Mouse (Mus musculus): Measurements from ENCODE around the gene Klk1b16.
"Not testable (repeated sequence)": the region's sequence is repeated elsewhere in the genome, so short reads cannot be mapped to it uniquely, and the experiment has no call there.

Gene Klk1b16

GRCm38 (mm10) chr7:44136467-44136866 is at the start of gene Klk1b16:
TSS of gene Klk1b16 (plus strand) at chr7:44136767.
- in situ Hi-C loops (cut with MboI, MseI), result no loop called here

- in situ Hi-C loops (cut with MboI, MseI), result no loop called here
Observed at GRCm38 (mm10) chr7:44096111-44096510, 40.5 kb upstream of the Klk1b16 start.

GRCm38 (mm10) chr7:44102028-44102427 is 34.5 kb upstream of the Klk1b16 start, which contains the start of gene Klk1b21:
TSS of gene Klk1b21 (plus strand) at chr7:44102328.
- in situ Hi-C loops (cut with MboI, MseI), result not testable (repeated sequence)

- in situ Hi-C loops (cut with MboI, MseI), result no loop called here
Observed at GRCm38 (mm10) chr7:44112373-44112772, 24.2 kb upstream of the Klk1b16 start, which contains the start of gene Klk1b22. TSS of gene Klk1b22 (plus strand) at chr7:44112673.

GRCm38 (mm10) chr7:44123445-44123844 is 13.1 kb upstream of the Klk1b16 start:
- in situ Hi-C loops (cut with MboI, MseI), result loop anchor here (5.0 kb wide), 1 partner anchor 54 kb away; no protein-coding TSS in a partner anchor

GRCm38 (mm10) chr7:44179299-44180045 is 42.9 kb downstream of the Klk1b16 start:
- in situ Hi-C loops (cut with MboI, MseI), result loop anchor here (5.0 kb wide), 1 partner anchor 57 kb away; no protein-coding TSS in a partner anchor

- in situ Hi-C loops (cut with MboI, MseI), result not testable (repeated sequence)
Observed at GRCm38 (mm10) chr7:44186516-44186915, 49.9 kb downstream of the Klk1b16 start.

GRCm38 (mm10) chr7:44187936-44188335 is 51.4 kb downstream of the Klk1b16 start, which contains the start of gene Klk1b24:
TSS of gene Klk1b24 (plus strand) at chr7:44188236.
- in situ Hi-C loops (cut with MboI, MseI), result not testable (repeated sequence)

All from regulatory T cell (primary cell).